Mouse (Mus musculus) cortical plate, adult 2 months (tissue): ENCODE measurements at regions not wholly inside any gene's neighbourhood (a gene's known extent, or its start where the extent isn't known, plus 50 kb on each side); places are given as distances from the start of the nearest gene placed in this dataset.

Source experiments
- CTCF ChIP-seq: fragments of 200-500 bp; IDR thresholded peaks from 2 replicates; pipeline ENCODE4 v1.5.1; 2011; ENCODE audit warnings: mild to moderate bottlenecking, control low read depth, low read length; ENCODE audit not compliant: insufficient read depth; ENCODE audit errors: extremely low read depth
- POLR2A ChIP-seq: fragments of 200-500 bp; IDR thresholded peaks from 2 replicates; pipeline ENCODE4 v1.6.1; 2011; ENCODE audit warnings: mild to moderate bottlenecking, low read length, control low read depth; ENCODE audit not compliant: insufficient read depth; ENCODE audit errors: extremely low read depth

DNA sequence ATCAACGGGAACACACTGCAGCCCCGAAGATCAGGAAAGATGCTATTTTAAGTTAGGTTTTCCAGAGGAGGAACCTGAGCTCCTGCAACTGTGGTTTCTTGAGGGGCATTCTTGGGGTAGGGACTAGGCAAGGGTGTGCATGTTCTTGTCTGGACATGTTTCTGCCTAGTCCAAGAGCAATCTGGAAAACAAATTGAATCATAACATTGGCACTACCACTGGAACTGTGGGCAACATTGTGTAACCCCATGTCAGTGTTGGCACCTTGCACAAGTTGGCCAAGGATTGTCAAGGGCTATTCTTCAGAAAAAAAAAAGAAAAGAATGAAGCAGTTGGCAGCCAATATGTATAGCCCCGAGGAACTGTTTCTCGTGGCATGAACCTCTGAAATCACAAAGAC lies 80.3 kb upstream of the Fam49a start:
- TF ChIP-seq CTCF: no peak
- no peak for TF ChIP-seq POLR2A
